Mouse (Mus musculus): Measurements from ENCODE around the gene Appl2. TPM values are rescaled to one million over a fixed set of nuclear protein-coding genes. Genes with fewer than 3 reads are reported as not detected.

Appl2 gene
- polyA plus RNA-seq, 1 experiment from 2014 or later, result 32.4 TPM

- Histone ChIP-seq H3K4me1 (replicated peaks; ENCODE audit: insufficient read depth, low read length) (no peaks in the 10 kb centered on the region), H3K27ac (no peak overlapping the region), H3K4me3 (replicated peaks; ENCODE audit: low read depth, low read length) (no peak overlapping the region), H3K27me3 (ENCODE audit: insufficient read depth, low read length) (no peaks in the 10 kb centered on the region), H3K4me2 (ENCODE audit: low read length) (no peak overlapping the region), H3K9me3 (replicated peaks; ENCODE audit: low read length) (no peaks in the 10 kb centered on the region), H3K9ac (ENCODE audit: low read depth, low read length) (no peak overlapping the region), H3K36me3 (ENCODE audit: insufficient read depth, low read length) (peaks cover 10% of the 10 kb centered on the region)
- WGBS, result 67% methylated on average over 10 of the region's 10 CpGs
- ATAC-seq (replicated peaks; ENCODE audit: low FRiP score, low read depth), result no peak
- TF ChIP-seq CTCF (IDR thresholded peaks at IDR 0.05; ENCODE audit: low read depth), result peak; percentile 66
- peak; percentile 44 for DNase-seq (ENCODE audit: low spot score)
These were observed 31.2 kb downstream of the Appl2 start for GRCm38 (mm10) chr10:83617366-83617765.

- no peak for TF ChIP-seq CTCF (IDR thresholded peaks at IDR 0.05; ENCODE audit: low read depth)
- Histone ChIP-seq H3K9ac (ENCODE audit: low read depth, low read length) (no peak overlapping the region), H3K27me3 (ENCODE audit: insufficient read depth, low read length) (no peaks in the 10 kb centered on the region), H3K4me3 (replicated peaks; ENCODE audit: low read depth, low read length) (no peak overlapping the region), H3K4me1 (replicated peaks; ENCODE audit: insufficient read depth, low read length) (no peaks in the 10 kb centered on the region), H3K4me2 (ENCODE audit: low read length) (no peak overlapping the region), H3K36me3 (ENCODE audit: insufficient read depth, low read length) (peaks cover 18% of the 10 kb centered on the region; the same call in 1 of the 2 replicates), H3K27ac (no peak overlapping the region), H3K9me3 (replicated peaks; ENCODE audit: low read length) (no peaks in the 10 kb centered on the region)
- DNase-seq (ENCODE audit: low spot score), result no peak
- no peak for ATAC-seq (replicated peaks; ENCODE audit: low FRiP score, low read depth)
- WGBS, result 89% methylated on average over 14 of the region's 14 CpGs
These were observed 35.8 kb downstream of the Appl2 start for GRCm38 (mm10) chr10:83612648-83613215.

DNA sequence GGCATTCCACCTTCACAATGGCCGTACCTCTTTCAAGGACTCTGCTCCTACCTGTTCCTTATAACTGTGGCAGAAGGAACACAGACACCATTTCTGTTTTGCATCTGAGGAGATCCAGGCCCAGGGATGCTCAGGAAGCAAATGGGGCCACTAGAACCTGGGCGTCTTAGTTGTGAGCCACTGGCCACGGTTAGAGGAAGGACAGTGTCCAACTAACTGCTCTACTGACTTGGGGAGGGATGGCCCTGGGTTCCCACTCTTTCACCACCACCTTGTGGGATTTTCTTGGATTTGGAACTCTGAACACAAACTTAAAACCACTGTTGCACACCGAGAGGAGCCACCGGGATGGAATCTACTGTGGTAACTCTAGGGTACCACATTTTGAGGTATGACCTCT lies 36.7 kb downstream of the Appl2 start:
- ATAC-seq (replicated peaks; ENCODE audit: low FRiP score, low read depth), result no peak
- H3K27me3 ChIP-seq (ENCODE audit: insufficient read depth, low read length), result no peaks in the 10 kb centered on the region
- no peaks in the 10 kb centered on the region for H3K9me3 ChIP-seq (replicated peaks; ENCODE audit: low read length)
- H3K36me3 ChIP-seq (ENCODE audit: insufficient read depth, low read length), result peaks cover 19% of the 10 kb centered on the region; the same call in 1 of the 2 replicates
- H3K4me3 ChIP-seq (replicated peaks; ENCODE audit: low read depth, low read length), result no peak overlapping the region
- no peaks in the 10 kb centered on the region for H3K4me1 ChIP-seq (replicated peaks; ENCODE audit: insufficient read depth, low read length)
- H3K27ac ChIP-seq, result no peak overlapping the region
- no peak overlapping the region for H3K9ac ChIP-seq (ENCODE audit: low read depth, low read length)
- no peak for TF ChIP-seq CTCF (IDR thresholded peaks at IDR 0.05; ENCODE audit: low read depth)
- H3K4me2 ChIP-seq (ENCODE audit: low read length), result no peak overlapping the region
- 96% methylated on average over 5 of the region's 5 CpGs for WGBS
- DNase-seq (ENCODE audit: low spot score), result no peak

- 97% methylated on average over 7 of the region's 7 CpGs for WGBS
- Histone ChIP-seq H3K4me3 (replicated peaks; ENCODE audit: low read depth, low read length) (no peak overlapping the region), H3K4me1 (replicated peaks; ENCODE audit: insufficient read depth, low read length) (no peaks in the 10 kb centered on the region), H3K9me3 (replicated peaks; ENCODE audit: low read length) (no peaks in the 10 kb centered on the region), H3K9ac (ENCODE audit: low read depth, low read length) (no peak overlapping the region), H3K36me3 (ENCODE audit: insufficient read depth, low read length) (peaks cover 19% of the 10 kb centered on the region; the same call in 1 of the 2 replicates), H3K27me3 (ENCODE audit: insufficient read depth, low read length) (no peaks in the 10 kb centered on the region), H3K4me2 (ENCODE audit: low read length) (no peak overlapping the region), H3K27ac (no peak overlapping the region)
- no peak for ATAC-seq (replicated peaks; ENCODE audit: low FRiP score, low read depth)
- no peak for DNase-seq (ENCODE audit: low spot score)
- TF ChIP-seq CTCF (IDR thresholded peaks at IDR 0.05; ENCODE audit: low read depth), result no peak
These were observed 38.0 kb downstream of the Appl2 start for GRCm38 (mm10) chr10:83610518-83610917.

DNA sequence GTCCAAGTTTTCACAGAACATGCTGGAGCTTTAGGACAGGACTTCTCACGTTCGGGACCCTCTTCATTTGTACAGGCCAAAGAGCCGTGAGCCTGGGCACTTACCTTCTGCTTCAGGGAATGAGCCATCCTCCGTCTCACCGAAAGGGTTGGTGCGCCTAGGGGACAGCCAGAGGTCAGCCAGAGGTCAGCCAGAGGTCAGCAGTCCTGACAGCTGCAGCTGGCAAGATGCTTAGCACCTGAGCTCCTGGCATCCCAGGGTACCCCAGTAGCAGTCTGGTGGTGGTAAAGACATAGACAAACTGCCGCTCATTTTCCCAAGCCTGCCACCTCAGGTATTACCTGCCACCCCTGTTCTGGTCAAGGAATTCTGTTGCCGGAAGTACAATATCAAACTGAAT lies 39.9 kb downstream of the Appl2 start:
- no peak for ATAC-seq (replicated peaks; ENCODE audit: low FRiP score, low read depth)
- TF ChIP-seq CTCF (IDR thresholded peaks at IDR 0.05; ENCODE audit: low read depth), result no peak
- no peaks in the 10 kb centered on the region for H3K9me3 ChIP-seq (replicated peaks; ENCODE audit: low read length)
- no peak for DNase-seq (ENCODE audit: low spot score)
- H3K4me2 ChIP-seq (ENCODE audit: low read length), result no peak overlapping the region
- peaks cover 23% of the 10 kb centered on the region; the same call in 1 of the 2 replicates for H3K36me3 ChIP-seq (ENCODE audit: insufficient read depth, low read length)
- H3K9ac ChIP-seq (ENCODE audit: low read depth, low read length), result no peak overlapping the region
- H3K4me3 ChIP-seq (replicated peaks; ENCODE audit: low read depth, low read length), result no peak overlapping the region
- no peak overlapping the region for H3K27ac ChIP-seq
- no peaks in the 10 kb centered on the region for H3K4me1 ChIP-seq (replicated peaks; ENCODE audit: insufficient read depth, low read length)
- 82% methylated on average over 8 of the region's 8 CpGs for WGBS
- H3K27me3 ChIP-seq (ENCODE audit: insufficient read depth, low read length), result no peaks in the 10 kb centered on the region

- DNase-seq (ENCODE audit: low spot score), result no peak
- H3K9ac ChIP-seq (ENCODE audit: low read depth, low read length), result no peak overlapping the region
- WGBS, result 95% methylated on average over 3 of the region's 3 CpGs
- no peaks in the 10 kb centered on the region for H3K27me3 ChIP-seq (ENCODE audit: insufficient read depth, low read length)
- H3K9me3 ChIP-seq (replicated peaks; ENCODE audit: low read length), result no peaks in the 10 kb centered on the region
- no peak for ATAC-seq (replicated peaks; ENCODE audit: low FRiP score, low read depth)
- no peak overlapping the region for H3K4me3 ChIP-seq (replicated peaks; ENCODE audit: low read depth, low read length)
- no peak for TF ChIP-seq CTCF (IDR thresholded peaks at IDR 0.05; ENCODE audit: low read depth)
- H3K36me3 ChIP-seq (ENCODE audit: insufficient read depth, low read length), result peaks cover 20% of the 10 kb centered on the region; the same call in 1 of the 2 replicates
- no peak overlapping the region for H3K4me2 ChIP-seq (ENCODE audit: low read length)
- no peaks in the 10 kb centered on the region for H3K4me1 ChIP-seq (replicated peaks; ENCODE audit: insufficient read depth, low read length)
- no peak overlapping the region for H3K27ac ChIP-seq
These were observed 41.4 kb downstream of the Appl2 start for GRCm38 (mm10) chr10:83607111-83607510.
